Mouse (Mus musculus) gastrocnemius, postnatal 4 days (tissue): ENCODE measurements around the gene Lmln. TPM values are rescaled to one million over a fixed set of nuclear protein-coding genes. Genes with fewer than 3 reads are reported as not detected.
"Not testable (repeated sequence)": the region's sequence is repeated elsewhere in the genome, so short reads cannot be mapped to it uniquely, and the experiment has no call there.

Source experiments
- DNase-seq, 2 experiments: peaks; one replicate each; pipeline ENCODE4 v3.0.0; 2021 to 2022; ENCODE audit warnings: low spot score in 2 of 2, mixed read lengths in 2 of 2
- microRNA-seq: library from miRNA; unstranded; fragments of <30 nt; microRNA quantifications from one replicate; pipeline ENCODE4 v1.2.0, GENCODE M21; 2021
- total RNA-seq, 2 experiments: library from RNA; stranded (reverse); gene quantifications; 2 replicates each; pipeline ENCODE4 v1.2.3; 2021

Gene Lmln
- total RNA-seq, 2 experiments from 2014 or later: 3.6 to 5.5 TPM

GRCm38 (mm10) chr16:33170716-33171587 is 108.6 kb downstream of the Lmln start:
- DNase-seq: no peak

GRCm38 (mm10) chr16:33171800-33172199 is 109.5 kb downstream of the Lmln start:
- DNase-seq: no peak

GRCm38 (mm10) chr16:33173151-33173550 is 110.8 kb downstream of the Lmln start:
- no peak for DNase-seq

GRCm38 (mm10) chr16:33174695-33175094 is 112.4 kb downstream of the Lmln start:
- no peak for DNase-seq

GRCm38 (mm10) chr16:33176831-33177230 is 114.5 kb downstream of the Lmln start:
- not testable (repeated sequence) for DNase-seq

Small RNA genes lying within 50 kb of the gene (microRNA-seq; reads per million reads assigned to microRNA genes)
- gene Gm22231: not detected
- 1.5 reads per million for gene Mir1947

Other genes starting within 250 kb of the Lmln start
- gene Fyttd1, start 185.0 kb upstream of the Lmln start, total RNA-seq: 100 to 1,000 TPM; 148 to 164 TPM
- gene Rubcn, start 184.8 kb upstream of the Lmln start, total RNA-seq: 10 to 100 TPM; 46.6 to 50.3 TPM
- 10 to 100 TPM; 32.7 to 35.2 TPM for gene Lrch3, start 148.4 kb upstream of the Lmln start, total RNA-seq
- 1 to 10 TPM; 2.1 to 2.2 TPM for gene Iqcg, start 6.3 kb upstream of the Lmln start, total RNA-seq
- 100 to 1,000 TPM; 506 to 544 TPM for gene Rpl35a, start 6.1 kb upstream of the Lmln start, total RNA-seq
- 10 to 100 TPM; 17.8 to 20.2 TPM for gene Osbpl11, start 122.5 kb downstream of the Lmln start, total RNA-seq
- 10 to 100 TPM; 46.9 to 52.8 TPM for gene Snx4, start 188.9 kb downstream of the Lmln start, total RNA-seq